Mouse (Mus musculus): Measurements from ENCODE around the gene H2afy2. TPM values are rescaled to one million over a fixed set of nuclear protein-coding genes. Genes with fewer than 3 reads are reported as not detected.

Gene H2afy2
- polyA plus RNA-seq, 1 experiment from 2014 or later, result 42.8 TPM

DNA sequence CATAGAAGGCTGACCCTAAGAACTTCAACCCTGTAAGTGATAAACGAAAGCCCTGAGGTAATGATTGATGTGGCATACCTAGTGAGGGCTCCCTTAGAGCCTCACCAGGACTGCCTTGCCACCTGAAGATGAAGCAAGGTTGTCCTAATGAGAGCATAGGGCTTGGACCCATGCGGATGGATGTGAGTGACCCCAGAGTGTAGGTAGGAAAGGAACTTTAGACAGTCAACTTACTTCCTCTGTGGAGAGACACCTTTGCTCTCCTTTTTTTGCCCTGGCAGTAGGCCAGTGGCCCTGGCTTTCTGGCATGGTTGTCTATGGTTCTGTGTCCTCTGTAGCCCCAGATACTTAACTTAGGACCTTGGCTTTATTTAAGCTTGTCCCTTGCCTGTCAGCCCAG lies 86.9 kb downstream of the H2afy2 start:
- H3K4me3 ChIP-seq, result peak overlapping the region; percentile 84
- H3K9ac ChIP-seq, result peak overlapping the region; percentile 83
- peaks cover 16% of the 10 kb centered on the region for H3K4me1 ChIP-seq (replicated peaks)
- no peak for ATAC-seq (replicated peaks; ENCODE audit: insufficient number of reproducible peaks, insufficient read depth, low FRiP score, low read depth)
- H3K36me3 ChIP-seq, result peaks cover 28% of the 10 kb centered on the region
- H3K27ac ChIP-seq, result no peak overlapping the region
- no peaks in the 10 kb centered on the region for H3K9me3 ChIP-seq (replicated peaks)
- H3K4me2 ChIP-seq, result peak overlapping the region; percentile 100
- no peaks in the 10 kb centered on the region for H3K27me3 ChIP-seq
- 74% methylated on average over 2 of the region's 2 CpGs for WGBS

DNA sequence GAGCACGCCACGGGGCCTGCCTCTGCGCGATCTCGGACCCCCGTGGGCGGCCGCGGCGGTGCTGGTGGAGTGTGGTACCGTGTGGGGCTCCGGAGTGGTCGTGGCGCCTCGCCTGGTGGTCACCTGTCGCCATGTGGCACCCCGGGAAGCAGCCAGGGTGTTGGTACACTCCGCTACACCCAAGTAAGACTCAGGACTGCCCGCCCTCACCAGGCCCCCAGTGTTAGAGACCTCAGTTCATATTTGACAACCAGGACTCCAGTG lies 87.5 kb downstream of the H2afy2 start:
- 10% methylated on average over 19 of the region's 19 CpGs for WGBS
- Histone ChIP-seq H3K4me1 (replicated peaks) (peaks cover 16% of the 10 kb centered on the region), H3K36me3 (peaks cover 27% of the 10 kb centered on the region), H3K9ac (peak overlapping the region; percentile 83), H3K27me3 (no peaks in the 10 kb centered on the region), H3K4me2 (peak overlapping the region; percentile 100), H3K27ac (no peak overlapping the region), H3K4me3 (peak overlapping the region; percentile 84), H3K9me3 (replicated peaks) (no peaks in the 10 kb centered on the region)
- ATAC-seq (replicated peaks; ENCODE audit: insufficient number of reproducible peaks, insufficient read depth, low FRiP score, low read depth), result no peak

DNA sequence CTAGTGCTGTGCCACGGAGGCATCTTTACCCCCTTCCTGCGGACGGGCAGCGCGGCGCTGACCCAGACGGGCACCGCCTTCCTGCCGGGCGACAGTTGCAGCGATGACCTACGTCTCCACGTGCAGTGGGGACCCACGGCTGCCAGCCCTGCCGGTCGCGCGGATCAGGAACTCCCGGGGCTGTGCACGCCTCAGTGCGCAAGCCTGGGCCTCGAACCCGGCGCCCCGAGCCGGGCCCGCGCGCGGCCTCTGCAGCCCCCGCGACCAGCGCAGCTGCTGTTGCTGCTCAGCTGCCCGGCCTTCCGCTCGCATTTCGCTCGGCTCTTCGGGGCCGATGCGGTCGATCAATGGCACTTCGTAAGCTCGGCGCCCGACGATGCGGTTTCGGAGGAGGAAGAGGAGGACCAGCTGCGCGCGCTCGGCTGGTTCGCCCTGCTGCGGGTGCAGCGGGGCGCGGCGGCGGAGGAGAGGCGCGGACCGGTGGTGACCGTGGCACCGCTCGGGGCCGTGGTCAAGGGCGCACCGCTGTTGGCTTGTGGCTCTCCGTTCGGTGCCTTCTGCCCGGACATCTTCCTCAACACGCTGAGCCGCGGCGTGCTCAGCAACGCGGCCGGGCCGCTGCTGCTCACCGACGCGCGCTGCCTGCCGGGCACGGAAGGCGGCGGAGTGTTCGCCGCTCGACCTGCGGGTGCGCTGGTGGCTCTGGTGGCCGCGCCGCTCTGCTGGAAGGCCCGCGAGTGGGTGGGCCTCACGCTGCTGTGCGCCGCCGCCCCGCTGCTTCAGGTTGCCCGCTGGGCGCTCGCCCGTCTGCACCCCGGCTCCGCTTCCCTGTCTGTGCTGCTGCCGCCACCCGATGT lies 88.0 kb downstream of the H2afy2 start:
- no peaks in the 10 kb centered on the region for H3K27me3 ChIP-seq
- peak overlapping the region; percentile 60 for H3K27ac ChIP-seq
- under 1% methylated on average over 107 of the region's 111 CpGs for WGBS
- peak overlapping the region; percentile 100 for H3K4me2 ChIP-seq
- peaks cover 29% of the 10 kb centered on the region for H3K36me3 ChIP-seq
- peak; percentile 28 for ATAC-seq (replicated peaks; ENCODE audit: insufficient number of reproducible peaks, insufficient read depth, low FRiP score, low read depth)
- H3K9ac ChIP-seq, result peak overlapping the region; percentile 83
- H3K9me3 ChIP-seq (replicated peaks), result no peaks in the 10 kb centered on the region
- peak overlapping the region; percentile 84 for H3K4me3 ChIP-seq
- H3K4me1 ChIP-seq (replicated peaks), result peaks cover 16% of the 10 kb centered on the region

DNA sequence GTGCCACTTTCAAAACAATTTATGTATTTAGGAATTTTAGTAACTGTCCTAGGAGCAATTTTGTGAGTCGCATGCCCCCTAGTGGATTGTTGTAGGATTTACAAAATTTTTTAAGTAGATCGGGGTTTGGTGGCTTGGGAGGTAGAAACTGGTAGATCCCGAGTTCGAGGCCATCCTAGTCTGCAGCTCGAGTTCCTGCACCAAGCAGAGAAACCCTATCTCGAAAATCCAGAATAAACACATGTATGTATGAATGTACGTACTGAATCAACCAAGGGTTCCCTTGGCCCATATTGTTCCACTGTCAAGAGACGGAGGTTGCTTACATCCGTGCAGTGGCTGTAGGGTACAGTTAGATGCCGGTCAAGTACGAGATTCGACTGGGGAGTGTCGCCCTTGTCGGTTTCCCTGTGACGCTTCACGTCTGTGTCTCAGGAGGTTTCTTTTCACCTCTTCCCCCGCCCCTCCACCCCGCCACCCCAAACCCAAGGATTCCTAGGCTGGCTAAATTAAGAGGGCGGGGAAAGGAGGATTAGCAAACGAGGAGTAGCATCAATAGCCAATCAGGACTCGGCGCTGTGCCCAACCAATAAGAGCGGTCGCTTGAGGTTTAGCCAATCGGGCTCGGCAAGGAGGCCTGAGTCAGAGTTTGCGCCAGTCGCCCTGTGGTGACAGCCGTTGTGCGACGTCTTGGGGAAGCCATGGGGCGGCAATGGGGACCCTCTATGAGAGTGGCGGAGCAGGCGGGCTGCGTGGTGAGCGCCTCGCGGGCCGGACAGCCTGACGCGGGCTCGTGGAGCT lies 88.9 kb downstream of the H2afy2 start, which contains the start of gene Tysnd1:
Tysnd1 (plus strand) TSS at position 645 of the 801 bp plus-strand sequence.
- H3K4me2 ChIP-seq, result peak within 1 kb of the TSS; percentile 100
- H3K4me1 ChIP-seq (replicated peaks), result peaks cover 16% of the 10 kb centered on the region
- no peaks in the 10 kb centered on the region for H3K27me3 ChIP-seq
- under 1% methylated on average over 42 of the region's 42 CpGs for WGBS
- peak within 1 kb of the TSS; percentile 60 for H3K27ac ChIP-seq
- H3K4me3 ChIP-seq, result peak within 1 kb of the TSS; percentile 84
- ATAC-seq (replicated peaks; ENCODE audit: insufficient number of reproducible peaks, insufficient read depth, low FRiP score, low read depth), result peak; percentile 92
- H3K9me3 ChIP-seq (replicated peaks), result no peaks in the 10 kb centered on the region
- H3K9ac ChIP-seq, result peak within 1 kb of the TSS; percentile 83
- H3K36me3 ChIP-seq, result peaks cover 34% of the 10 kb centered on the region

DNA sequence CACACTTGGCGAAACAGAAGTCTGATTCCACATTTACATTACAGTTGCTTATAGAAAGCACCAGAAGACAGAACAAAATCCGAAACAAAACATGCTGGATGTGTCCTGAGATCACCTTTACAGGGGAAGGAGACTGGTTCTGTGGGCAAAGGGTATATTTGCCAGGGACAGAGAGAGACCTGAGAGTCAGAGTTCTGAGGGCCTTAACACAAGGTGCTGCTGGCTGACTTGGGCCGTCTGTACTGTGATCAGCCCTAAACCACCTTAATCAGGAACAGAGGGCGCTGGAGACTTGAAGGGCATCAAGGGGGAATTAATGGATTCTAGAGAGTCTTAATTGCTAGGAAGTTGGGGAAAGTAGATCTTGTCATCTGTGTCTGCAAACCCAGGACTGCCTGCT lies 90.4 kb downstream of the H2afy2 start:
- Histone ChIP-seq H3K27me3 (no peaks in the 10 kb centered on the region), H3K36me3 (peaks cover 41% of the 10 kb centered on the region), H3K9me3 (replicated peaks) (no peaks in the 10 kb centered on the region), H3K4me1 (replicated peaks) (peaks cover 16% of the 10 kb centered on the region), H3K27ac (no peak overlapping the region), H3K4me3 (no peak overlapping the region), H3K4me2 (no peak overlapping the region), H3K9ac (no peak overlapping the region)
- WGBS, result 60% methylated on average over 4 of the region's 4 CpGs
- ATAC-seq (replicated peaks; ENCODE audit: insufficient number of reproducible peaks, insufficient read depth, low FRiP score, low read depth), result no peak

DNA sequence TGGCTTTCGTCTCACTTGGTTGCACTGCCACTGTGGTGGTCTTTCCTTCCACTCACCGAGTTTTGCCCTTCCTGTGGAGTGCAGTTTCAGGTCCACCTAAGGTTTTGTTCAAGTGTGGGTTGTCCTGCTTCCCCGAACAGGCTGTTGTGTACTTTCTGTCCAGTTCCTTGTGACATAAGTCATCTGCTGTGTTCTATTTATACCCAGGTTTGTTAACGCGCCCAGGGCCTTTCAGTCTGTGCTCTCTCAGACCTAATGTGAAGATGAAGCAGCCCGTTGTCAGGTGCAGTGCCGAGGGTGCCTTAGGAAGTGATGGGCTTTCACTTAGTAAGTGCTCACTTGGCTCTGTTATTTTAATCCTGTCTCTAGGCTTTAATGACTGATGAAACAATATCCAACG lies 94.5 kb downstream of the H2afy2 start:
- no peak overlapping the region for H3K27ac ChIP-seq
- no peak overlapping the region for H3K4me2 ChIP-seq
- H3K36me3 ChIP-seq, result peaks cover 77% of the 10 kb centered on the region
- H3K9me3 ChIP-seq (replicated peaks), result no peaks in the 10 kb centered on the region
- H3K4me3 ChIP-seq, result no peak overlapping the region
- ATAC-seq (replicated peaks; ENCODE audit: insufficient number of reproducible peaks, insufficient read depth, low FRiP score, low read depth), result no peak
- H3K4me1 ChIP-seq (replicated peaks), result no peaks in the 10 kb centered on the region; the same call in 1 of the 2 replicates
- H3K27me3 ChIP-seq, result no peaks in the 10 kb centered on the region
- WGBS, result 66% methylated on average over 8 of the region's 8 CpGs
- H3K9ac ChIP-seq, result no peak overlapping the region

Small RNAs within 50 kb of the gene (microRNA-seq; reads per million reads assigned to microRNA genes)
- gene Mir5108, result not detected

Other genes starting within 250 kb of the H2afy2 start
- gene Npffr1, start 188.7 kb downstream of the H2afy2 start, polyA plus RNA-seq (2015; fragmentation: Nextera tagmentation; extraction: Ambion mirVana), result not detected in 2 replicates
- 84.9 and 95.0 TPM in 2 replicates for gene Ppa1, start 135.6 kb downstream of the H2afy2 start, polyA plus RNA-seq (2015; fragmentation: Nextera tagmentation; extraction: Ambion mirVana)
- gene Sar1a, start 103.8 kb downstream of the H2afy2 start, polyA plus RNA-seq (2015; fragmentation: Nextera tagmentation; extraction: Ambion mirVana), result 145 and 178 TPM in 2 replicates
- gene Tysnd1, start 88.6 kb downstream of the H2afy2 start, polyA plus RNA-seq (2015; fragmentation: Nextera tagmentation; extraction: Ambion mirVana), result 21.5 and 30.5 TPM in 2 replicates
- 22.0 and 25.7 TPM in 2 replicates for gene Aifm2, start 68.9 kb downstream of the H2afy2 start, polyA plus RNA-seq (2015; fragmentation: Nextera tagmentation; extraction: Ambion mirVana)
- gene Col13a1, start 195.0 kb upstream of the H2afy2 start, polyA plus RNA-seq (2015; fragmentation: Nextera tagmentation; extraction: Ambion mirVana), result 6.2 and 8.7 TPM in 2 replicates

Data from heart, embryonic 15.5 days (tissue).